Mouse (Mus musculus): ENCODE data around the gene Krtap4-7.
"Not testable (repeated sequence)": the region's sequence is repeated elsewhere in the genome, so short reads cannot be mapped to it uniquely, and the experiment has no call there.

GRCm38 (mm10) chr11:99597742-99598141 lies 46.1 kb downstream of the Krtap4-7 start, which contains the start of gene Krtap9-3:
- TF ChIP-seq CTCF, EP300 (IDR thresholded peaks at IDR 0.05; ENCODE audit: low read depth): not testable (repeated sequence)

Data from heart, postnatal 0 days (tissue).